Mouse (Mus musculus) gastrocnemius, adult 2 months (tissue): Measurements from ENCODE around the gene Slc25a13. TPM values are rescaled to one million over a fixed set of nuclear protein-coding genes. Genes with fewer than 3 reads are reported as not detected.
"Not testable (repeated sequence)": the region's sequence is repeated elsewhere in the genome, so short reads cannot be mapped to it uniquely, and the experiment has no call there.

Experiments used
- DNase-seq: peaks from one replicate; pipeline ENCODE4 v3.0.0; 2022
- H3K27ac ChIP-seq: fragments of 200-600 bp; 2 replicates; pipeline ENCODE4 v1.8.1; 2022; ENCODE audit warnings: mild to moderate bottlenecking
- H3K4me3 ChIP-seq: fragments of 200-600 bp; 2 replicates; pipeline ENCODE4 v1.8.1; 2022; ENCODE audit warnings: mild to moderate bottlenecking, moderate library complexity
- CTCF ChIP-seq: fragments of 200-600 bp; IDR thresholded peaks from 2 replicates; pipeline ENCODE4 v1.8.1; 2022; ENCODE audit warnings: antibody characterized with exemption, mild to moderate bottlenecking, moderate library complexity
- intact Hi-C: fragments of 180-260 bp; cut with DNase I; formaldehyde crosslinking; loops from one replicate; pipeline ENCODE4 v1.15.1; 2025
- total RNA-seq, 2 experiments: library from RNA; stranded (reverse); gene quantifications; 2 replicates each; pipeline ENCODE4 v1.2.3; 2021

Slc25a13 gene
- total RNA-seq, 2 experiments from 2014 or later = 0.31 to 1.1 TPM

DNA sequence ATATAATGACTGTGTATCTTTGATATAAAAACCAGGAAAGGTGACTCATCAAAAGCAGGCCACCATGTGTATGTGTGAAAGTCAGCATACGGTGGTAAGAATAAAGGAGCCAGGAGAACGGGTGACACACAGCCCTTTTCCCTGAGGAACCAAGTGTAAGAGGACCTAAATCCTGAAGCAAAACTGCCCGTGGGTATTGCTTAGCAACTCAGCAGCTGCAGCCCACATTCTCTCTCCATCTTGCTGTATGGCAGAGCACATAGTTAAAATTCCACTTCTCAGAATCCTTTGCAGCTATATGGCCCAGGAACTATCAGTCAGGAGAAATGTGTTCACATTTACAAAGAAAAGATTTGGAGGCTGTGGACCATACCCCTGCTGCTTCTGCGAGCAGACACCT is 20.4 kb downstream of the Slc25a13 start:
- intact Hi-C loops = no loop called here
- H3K4me3 ChIP-seq = no peak overlapping the region
- H3K27ac ChIP-seq = no peak overlapping the region
- no peak for DNase-seq
- TF ChIP-seq CTCF = no peak

DNA sequence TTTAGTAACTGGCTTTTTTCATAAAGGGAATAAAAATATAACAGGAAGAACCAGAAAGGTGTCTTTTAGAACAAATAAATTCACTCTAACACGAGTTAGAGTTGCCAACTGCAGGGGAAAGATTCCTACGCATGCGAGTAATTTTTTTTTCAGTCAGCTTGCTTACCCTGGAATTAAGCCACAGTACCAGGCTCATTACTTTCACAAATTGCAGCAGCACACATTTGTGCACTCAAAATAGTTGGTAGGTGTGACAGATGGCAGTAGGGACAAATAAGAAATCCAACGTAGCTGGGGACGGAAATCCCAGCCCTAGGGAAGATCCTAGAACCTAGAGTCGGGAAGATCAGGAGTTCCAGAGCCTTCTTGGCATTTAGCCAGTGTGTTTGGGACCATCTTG is 22.1 kb downstream of the Slc25a13 start:
- no peak for TF ChIP-seq CTCF
- H3K27ac ChIP-seq = no peak overlapping the region
- DNase-seq = no peak
- no peak overlapping the region for H3K4me3 ChIP-seq
- intact Hi-C loops = no loop called here

DNA sequence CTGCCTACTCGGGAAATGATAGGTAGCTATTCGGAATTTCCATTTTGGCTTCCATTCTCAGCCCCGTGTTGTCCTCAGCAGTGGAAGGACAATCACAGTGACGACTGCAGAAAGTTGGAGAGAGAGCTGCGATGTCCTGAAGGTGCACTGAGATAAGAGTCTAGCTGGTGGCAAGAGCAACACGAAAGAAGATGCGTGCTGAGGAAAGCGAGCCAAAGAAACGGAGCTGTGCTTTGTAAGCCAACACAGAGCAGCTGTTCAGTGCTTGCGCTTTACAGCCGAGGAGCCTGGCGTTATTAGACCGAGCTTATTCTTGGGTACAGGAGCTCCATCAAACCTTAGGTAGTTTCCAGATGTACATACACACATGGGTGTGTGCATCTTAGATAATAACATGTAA is 23.1 kb downstream of the Slc25a13 start:
- intact Hi-C loops = no loop called here
- no peak for DNase-seq
- no peak overlapping the region for H3K27ac ChIP-seq
- TF ChIP-seq CTCF = no peak
- no peak overlapping the region for H3K4me3 ChIP-seq

DNA sequence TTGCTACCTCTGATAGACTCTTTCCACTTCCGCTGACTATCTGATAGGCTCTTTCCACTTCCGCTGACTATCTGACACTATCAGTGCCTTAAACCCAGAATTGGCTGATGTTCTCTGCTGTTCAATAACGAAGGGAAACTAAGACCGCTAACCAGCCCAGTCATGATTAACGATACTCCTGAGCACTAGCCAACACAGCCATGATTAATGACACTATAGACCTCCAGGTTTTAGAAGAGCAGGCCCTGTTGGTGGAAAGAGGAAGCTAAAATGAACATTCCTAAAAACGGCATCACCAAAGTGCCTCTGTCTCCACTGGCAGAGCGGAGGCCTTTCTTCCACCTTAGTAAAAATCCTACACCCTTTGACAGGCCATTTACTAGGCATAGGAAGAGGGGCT is 24.6 kb downstream of the Slc25a13 start:
- no peak for DNase-seq
- intact Hi-C loops = no loop called here
- TF ChIP-seq CTCF = no peak
- Histone ChIP-seq H3K4me3 (no peak overlapping the region), H3K27ac (no peak overlapping the region)

DNA sequence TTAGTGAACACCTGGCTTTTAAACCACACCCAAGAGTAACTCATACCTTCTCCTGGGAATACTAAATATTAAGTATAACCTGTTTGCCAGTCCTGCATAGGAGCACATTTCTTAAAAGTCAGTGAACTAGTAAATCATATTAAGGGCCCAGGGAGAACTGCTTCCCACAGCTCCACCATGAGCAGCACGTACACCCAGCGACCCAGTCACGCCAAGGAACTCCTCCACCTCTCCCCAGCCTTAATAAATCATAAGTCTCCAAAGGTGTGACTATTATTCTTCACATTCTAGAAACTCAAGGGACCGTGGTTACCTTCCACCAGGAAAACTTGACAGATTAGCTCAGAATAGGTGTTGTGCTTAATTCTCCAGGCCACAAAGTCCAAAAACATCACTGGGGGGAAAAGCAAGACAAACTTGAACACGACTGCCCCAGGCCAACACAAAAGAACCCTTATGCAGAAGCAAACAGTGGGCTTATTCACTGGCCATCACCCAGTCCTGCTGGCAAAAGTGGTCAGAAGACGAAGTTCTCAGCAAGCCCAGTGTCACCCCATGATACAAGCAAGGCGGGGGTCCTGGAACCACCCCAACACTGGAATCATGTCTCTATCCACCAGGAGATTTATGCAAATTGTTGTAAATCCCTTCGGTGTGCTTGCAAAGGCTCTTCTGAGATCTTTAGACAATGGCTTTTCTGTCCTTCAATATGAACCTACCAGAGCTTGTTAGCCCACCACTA is 25.2 kb downstream of the Slc25a13 start:
- no peak for TF ChIP-seq CTCF
- Histone ChIP-seq H3K27ac (no peak overlapping the region), H3K4me3 (no peak overlapping the region)
- intact Hi-C loops = no loop called here
- DNase-seq = no peak

DNA sequence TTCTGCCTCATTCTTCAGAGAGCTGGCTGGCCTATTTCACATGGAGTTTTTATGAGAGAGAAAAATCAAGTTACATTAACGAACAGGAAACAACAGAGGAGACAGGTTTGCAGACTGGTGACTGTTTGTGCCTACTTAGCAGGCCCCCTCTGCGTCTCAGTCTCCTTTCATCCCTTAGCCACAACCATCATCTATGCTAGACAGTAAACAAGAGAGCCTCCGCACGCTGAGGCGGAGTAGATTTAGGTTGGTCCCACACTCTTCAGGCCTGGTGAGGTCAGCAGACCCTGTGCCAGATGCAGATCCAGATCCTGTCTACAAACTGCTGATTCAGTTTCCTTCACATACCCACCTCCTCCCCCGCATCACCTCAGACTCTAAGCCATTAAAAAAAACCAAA is 28.0 kb downstream of the Slc25a13 start:
- intact Hi-C loops = no loop called here
- no peak for DNase-seq
- no peak for TF ChIP-seq CTCF
- no peak overlapping the region for H3K27ac ChIP-seq
- no peak overlapping the region for H3K4me3 ChIP-seq

DNA sequence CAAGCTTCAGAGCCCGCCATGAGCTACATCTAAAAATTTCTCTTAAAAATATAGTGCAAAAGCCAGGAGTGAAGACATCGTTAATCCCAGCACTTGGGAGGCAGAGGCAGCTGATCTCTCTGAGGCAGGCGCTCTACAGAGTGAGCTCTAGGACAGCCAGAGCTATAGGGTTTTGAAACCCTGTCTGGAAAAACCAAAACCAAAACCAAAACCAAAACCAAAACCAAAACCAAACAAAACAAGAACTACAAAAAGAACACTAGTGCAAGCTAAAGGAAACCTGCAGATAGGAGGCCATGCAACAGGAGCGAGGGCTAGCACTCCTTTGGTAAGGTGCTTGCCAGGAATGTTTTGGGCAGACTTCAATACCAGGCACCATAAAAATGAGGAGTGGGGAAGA is 30.5 kb downstream of the Slc25a13 start:
- no peak for TF ChIP-seq CTCF
- Histone ChIP-seq H3K4me3 (no peak overlapping the region), H3K27ac (no peak overlapping the region)
- intact Hi-C loops = no loop called here
- no peak for DNase-seq

DNA sequence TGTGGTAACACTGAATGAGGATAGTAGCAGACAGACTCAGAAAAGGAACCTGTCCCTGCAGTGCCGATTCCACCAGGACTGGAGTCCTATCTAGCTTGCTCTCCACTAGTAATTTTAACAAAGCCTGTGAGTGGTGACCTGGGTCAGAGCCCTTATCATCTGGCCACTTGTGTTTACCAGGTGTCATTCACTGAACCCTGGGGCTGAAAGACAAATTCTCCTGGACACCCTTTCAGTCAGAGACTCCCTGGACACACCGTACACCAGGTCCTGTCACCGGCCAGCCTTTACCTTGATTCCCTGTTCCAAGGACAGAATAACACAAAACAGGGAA is 31.3 kb downstream of the Slc25a13 start:
- no peak for TF ChIP-seq CTCF
- intact Hi-C loops = no loop called here
- H3K4me3 ChIP-seq = no peak overlapping the region
- no peak for DNase-seq
- H3K27ac ChIP-seq = no peak overlapping the region

DNA sequence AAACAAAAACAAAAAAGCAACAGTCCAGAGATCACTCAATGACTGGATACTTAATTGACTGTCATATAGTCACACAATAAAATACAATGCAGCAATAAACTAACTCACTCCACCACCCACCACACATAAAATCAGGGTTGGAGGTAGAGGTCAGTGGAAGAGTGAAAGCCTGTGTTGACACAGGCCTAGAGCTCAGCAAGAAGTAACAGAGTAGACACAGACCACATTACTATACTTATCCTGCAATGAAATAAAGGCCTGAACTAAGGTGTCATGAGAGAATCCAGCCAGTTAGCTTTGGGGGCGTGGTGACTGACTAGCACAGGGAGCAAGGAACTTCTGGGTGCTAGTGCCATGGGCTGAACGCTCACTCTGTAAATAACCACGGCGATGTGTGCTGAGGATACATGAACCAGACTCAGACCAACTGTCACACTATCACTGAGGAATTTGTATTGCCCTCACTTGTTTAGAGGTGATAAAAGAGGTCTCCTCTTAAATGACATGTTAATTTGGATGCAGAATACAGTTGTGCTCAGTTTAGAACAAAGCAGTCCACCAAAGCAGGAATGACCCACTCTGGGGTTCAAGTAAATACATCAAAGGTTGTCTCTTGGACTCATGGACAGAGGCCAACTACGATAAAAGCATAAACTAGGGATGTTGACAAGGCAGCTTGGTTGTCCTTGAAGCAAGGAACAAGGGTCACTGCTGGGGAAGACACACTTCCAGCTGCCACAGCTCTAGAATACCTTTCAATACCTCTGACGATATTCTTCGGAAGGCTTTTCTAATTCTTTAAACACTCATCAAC is 31.8 kb downstream of the Slc25a13 start:
- intact Hi-C loops = no loop called here
- DNase-seq = no peak
- Histone ChIP-seq H3K4me3 (no peak overlapping the region), H3K27ac (no peak overlapping the region)
- TF ChIP-seq CTCF = no peak

DNA sequence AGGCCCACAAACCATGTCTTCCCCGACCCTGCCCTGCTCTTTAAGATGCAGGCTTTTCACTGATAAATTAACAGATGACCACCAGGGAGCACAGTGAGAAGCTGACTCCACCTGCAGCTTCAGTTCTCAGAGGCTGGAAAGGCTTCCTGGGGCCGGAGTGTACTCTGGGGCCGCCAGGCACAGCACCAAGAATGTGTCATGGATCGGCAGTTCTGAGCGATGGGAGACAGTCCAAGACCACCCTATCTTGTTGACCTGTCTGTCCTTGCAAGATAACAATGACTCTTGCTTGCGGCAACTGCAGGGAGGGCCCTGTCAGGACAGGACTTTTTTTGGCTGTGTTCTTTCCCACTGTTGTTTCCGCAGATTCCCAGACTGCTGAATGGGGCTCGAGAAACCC is 33.4 kb downstream of the Slc25a13 start:
- Histone ChIP-seq H3K27ac (no peak overlapping the region), H3K4me3 (no peak overlapping the region)
- no peak for TF ChIP-seq CTCF
- no peak for DNase-seq
- intact Hi-C loops = no loop called here

DNA sequence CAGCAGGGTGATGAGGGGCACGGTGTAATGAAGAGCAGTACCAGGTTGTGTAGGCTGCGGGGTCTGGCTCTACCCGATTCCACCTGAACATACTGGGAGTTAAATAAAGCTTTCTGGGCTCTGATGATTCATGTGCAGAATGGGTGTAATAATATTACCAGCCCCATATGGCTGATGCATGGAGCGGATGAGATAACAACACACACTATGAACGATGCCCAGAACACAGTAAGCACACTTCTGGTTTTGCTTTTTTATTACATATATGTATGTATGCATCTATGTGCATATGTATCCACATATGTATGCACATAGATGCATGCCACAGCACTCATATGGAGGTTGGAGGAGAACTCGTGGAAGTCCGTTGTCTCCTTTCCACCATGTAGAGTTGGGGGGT is 34.8 kb downstream of the Slc25a13 start:
- H3K4me3 ChIP-seq = no peak overlapping the region
- H3K27ac ChIP-seq = no peak overlapping the region
- TF ChIP-seq CTCF = no peak
- intact Hi-C loops = no loop called here
- DNase-seq = no peak

DNA sequence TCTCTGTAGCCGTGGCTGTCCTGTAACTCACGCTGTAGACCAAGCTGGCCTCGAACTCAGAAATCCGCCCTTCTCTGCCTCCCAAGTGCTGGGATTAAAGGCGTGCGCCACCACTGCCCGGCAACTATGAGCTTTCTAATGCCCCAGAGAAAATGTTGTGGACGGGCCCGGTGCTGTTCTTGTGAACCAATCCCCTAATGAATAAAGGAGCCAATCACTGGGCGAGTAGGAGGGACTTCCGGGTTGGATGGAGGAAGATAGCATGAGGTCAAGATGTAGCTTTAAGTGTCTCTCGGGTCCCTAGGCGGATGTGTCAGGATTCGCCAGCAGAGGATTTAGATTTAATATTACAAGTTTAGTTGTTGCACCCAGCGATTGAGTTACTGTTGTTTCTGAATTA is 38.6 kb downstream of the Slc25a13 start:
- DNase-seq, H3K4me3 ChIP-seq, H3K27ac ChIP-seq, intact Hi-C loops: not testable (repeated sequence)

DNA sequence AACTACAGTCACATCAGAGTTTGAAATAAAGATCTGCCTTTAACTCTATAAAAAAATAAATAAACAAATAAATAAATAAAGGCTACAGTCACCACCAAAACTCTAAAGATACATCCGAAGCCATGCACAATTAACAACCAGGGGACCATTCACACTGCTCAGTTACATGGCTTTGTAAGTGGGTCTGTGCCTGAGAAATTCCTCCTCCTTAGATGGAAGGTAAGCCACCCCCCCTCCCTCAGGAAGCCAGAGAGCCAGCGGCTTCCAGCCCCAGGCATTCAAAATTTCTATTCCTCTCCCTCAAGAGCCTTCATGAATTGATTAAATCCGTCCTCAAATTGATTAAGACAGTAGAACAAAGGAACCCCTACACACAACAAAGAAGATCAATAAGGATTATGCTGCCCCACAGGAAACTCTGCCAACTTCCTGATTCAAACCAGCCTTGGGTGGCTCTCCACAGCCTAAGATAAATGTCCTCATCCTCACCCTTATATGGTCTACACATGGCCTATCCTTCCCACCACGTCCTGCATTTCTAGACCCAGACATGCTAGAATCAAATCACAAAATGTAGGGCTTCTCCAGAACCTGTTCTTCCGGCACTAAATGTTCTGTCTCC is 41.5 kb downstream of the Slc25a13 start:
- intact Hi-C loops = no loop called here
- Histone ChIP-seq H3K27ac (no peak overlapping the region), H3K4me3 (no peak overlapping the region)
- no peak for DNase-seq
- no peak for TF ChIP-seq CTCF
